Mouse (Mus musculus): ENCODE measurements around the gene Kcnj14. TPM values are rescaled to one million over a fixed set of nuclear protein-coding genes. Genes with fewer than 3 reads are reported as not detected.
A peak's percentile ranks its signal among the peaks of the same experiment; 100 is the strongest.

Gene Kcnj14
- polyA plus RNA-seq, 1 experiment from 2014 or later = 2.1 TPM

GRCm38 (mm10) chr7:45848447-45849027, 24.0 kb upstream of the Kcnj14 start:
- H3K4me3 ChIP-seq (ENCODE audit: low read depth, low read length) = no peak overlapping the region
- H3K4me1 ChIP-seq (ENCODE audit: control insufficient read depth, insufficient read depth, low read length) = no peaks in the 10 kb centered on the region
- H3K9me3 ChIP-seq (replicated peaks; ENCODE audit: control insufficient read depth, low read length) = no peaks in the 10 kb centered on the region
- no peak overlapping the region for H3K27ac ChIP-seq (replicated peaks; ENCODE audit: low read depth, low read length)
- H3K9ac ChIP-seq (replicated peaks; ENCODE audit: low read length) = 0 out of 2 replicates have a peak overlapping the region, but pooled peaks have one; percentile 18
- no peak for DNase-seq (ENCODE audit: low spot score)
- ATAC-seq (replicated peaks; ENCODE audit: insufficient number of reproducible peaks, low FRiP score, low TSS enrichment, low read depth) = no peak
- no peak overlapping the region for H3K4me2 ChIP-seq (ENCODE audit: low read depth, low read length)
- no peaks in the 10 kb centered on the region for H3K36me3 ChIP-seq (replicated peaks; ENCODE audit: control insufficient read depth, insufficient read depth, low read depth, low read length)
- WGBS = 9% methylated on average over 6 of the region's 6 CpGs
- H3K27me3 ChIP-seq (ENCODE audit: control insufficient read depth, insufficient read depth, low read length) = no peaks in the 10 kb centered on the region

- Histone ChIP-seq H3K4me3 (ENCODE audit: low read depth, low read length) (no peak overlapping the region), H3K9me3 (replicated peaks; ENCODE audit: control insufficient read depth, low read length) (no peaks in the 10 kb centered on the region), H3K27me3 (ENCODE audit: control insufficient read depth, insufficient read depth, low read length) (no peaks in the 10 kb centered on the region), H3K9ac (replicated peaks; ENCODE audit: low read length) (no peak overlapping the region), H3K4me2 (ENCODE audit: low read depth, low read length) (no peak overlapping the region), H3K4me1 (ENCODE audit: control insufficient read depth, insufficient read depth, low read length) (no peaks in the 10 kb centered on the region), H3K27ac (replicated peaks; ENCODE audit: low read depth, low read length) (no peak overlapping the region), H3K36me3 (replicated peaks; ENCODE audit: control insufficient read depth, insufficient read depth, low read depth, low read length) (no peaks in the 10 kb centered on the region)
- no peak for ATAC-seq (replicated peaks; ENCODE audit: insufficient number of reproducible peaks, low FRiP score, low TSS enrichment, low read depth)
- DNase-seq (ENCODE audit: low spot score) = no peak
- WGBS = 87% methylated on average over 10 of the region's 10 CpGs
Observed at GRCm38 (mm10) chr7:45842950-45843744, 18.6 kb upstream of the Kcnj14 start.

- ATAC-seq (replicated peaks; ENCODE audit: insufficient number of reproducible peaks, low FRiP score, low TSS enrichment, low read depth) = 0 out of 2 replicates have a peak, but pooled peaks have one; percentile 6
- no peak overlapping the region for H3K27ac ChIP-seq (replicated peaks; ENCODE audit: low read depth, low read length)
- no peaks in the 10 kb centered on the region for H3K36me3 ChIP-seq (replicated peaks; ENCODE audit: control insufficient read depth, insufficient read depth, low read depth, low read length)
- H3K9ac ChIP-seq (replicated peaks; ENCODE audit: low read length) = no peak overlapping the region; the same call in 1 of the 2 replicates
- no peaks in the 10 kb centered on the region for H3K9me3 ChIP-seq (replicated peaks; ENCODE audit: control insufficient read depth, low read length)
- peak overlapping the region; percentile 33 for H3K4me3 ChIP-seq (ENCODE audit: low read depth, low read length)
- peaks cover 41% of the 10 kb centered on the region for H3K27me3 ChIP-seq (ENCODE audit: control insufficient read depth, insufficient read depth, low read length)
- H3K4me2 ChIP-seq (ENCODE audit: low read depth, low read length) = peak overlapping the region; percentile 50
- 2% methylated on average over 22 of the region's 31 CpGs for WGBS
- DNase-seq (ENCODE audit: low spot score) = no peak
- peaks cover 5% of the 10 kb centered on the region; the same call in 1 of the 2 replicates for H3K4me1 ChIP-seq (ENCODE audit: control insufficient read depth, insufficient read depth, low read length)
Observed at GRCm38 (mm10) chr7:45833924-45834323, 9.3 kb upstream of the Kcnj14 start.

GRCm38 (mm10) chr7:45833148-45833790, 8.7 kb upstream of the Kcnj14 start:
- Histone ChIP-seq H3K36me3 (replicated peaks; ENCODE audit: control insufficient read depth, insufficient read depth, low read depth, low read length) (no peaks in the 10 kb centered on the region), H3K4me1 (ENCODE audit: control insufficient read depth, insufficient read depth, low read length) (peaks cover 5% of the 10 kb centered on the region; the same call in 1 of the 2 replicates), H3K9ac (replicated peaks; ENCODE audit: low read length) (peak overlapping the region; percentile 18; the same call in 1 of the 2 replicates), H3K9me3 (replicated peaks; ENCODE audit: control insufficient read depth, low read length) (no peaks in the 10 kb centered on the region), H3K27ac (replicated peaks; ENCODE audit: low read depth, low read length) (no peak overlapping the region), H3K27me3 (ENCODE audit: control insufficient read depth, insufficient read depth, low read length) (peaks cover 41% of the 10 kb centered on the region), H3K4me2 (ENCODE audit: low read depth, low read length) (peak overlapping the region; percentile 50), H3K4me3 (ENCODE audit: low read depth, low read length) (peak overlapping the region; percentile 33)
- DNase-seq (ENCODE audit: low spot score) (peak; percentile 27), ATAC-seq (replicated peaks; ENCODE audit: insufficient number of reproducible peaks, low FRiP score, low TSS enrichment, low read depth) (no peak)
- 2% methylated on average over 49 of the region's 86 CpGs for WGBS

GRCm38 (mm10) chr7:45832428-45832827, 7.8 kb upstream of the Kcnj14 start:
- peaks cover 5% of the 10 kb centered on the region; the same call in 1 of the 2 replicates for H3K4me1 ChIP-seq (ENCODE audit: control insufficient read depth, insufficient read depth, low read length)
- ATAC-seq (replicated peaks; ENCODE audit: insufficient number of reproducible peaks, low FRiP score, low TSS enrichment, low read depth) = no peak
- H3K9ac ChIP-seq (replicated peaks; ENCODE audit: low read length) = no peak overlapping the region
- no peaks in the 10 kb centered on the region for H3K9me3 ChIP-seq (replicated peaks; ENCODE audit: control insufficient read depth, low read length)
- peak overlapping the region; percentile 50 for H3K4me2 ChIP-seq (ENCODE audit: low read depth, low read length)
- H3K27me3 ChIP-seq (ENCODE audit: control insufficient read depth, insufficient read depth, low read length) = peaks cover 41% of the 10 kb centered on the region
- peak overlapping the region; percentile 33 for H3K4me3 ChIP-seq (ENCODE audit: low read depth, low read length)
- no peak for DNase-seq (ENCODE audit: low spot score)
- 8% methylated on average over 30 of the region's 30 CpGs for WGBS
- no peak overlapping the region for H3K27ac ChIP-seq (replicated peaks; ENCODE audit: low read depth, low read length)
- H3K36me3 ChIP-seq (replicated peaks; ENCODE audit: control insufficient read depth, insufficient read depth, low read depth, low read length) = peaks cover 5% of the 10 kb centered on the region; the same call in 1 of the 2 replicates

- DNase-seq (ENCODE audit: low spot score) = no peak
- H3K27ac ChIP-seq (replicated peaks; ENCODE audit: low read depth, low read length) = no peak overlapping the region
- H3K4me1 ChIP-seq (ENCODE audit: control insufficient read depth, insufficient read depth, low read length) = peaks cover 5% of the 10 kb centered on the region; the same call in 1 of the 2 replicates
- ATAC-seq (replicated peaks; ENCODE audit: insufficient number of reproducible peaks, low FRiP score, low TSS enrichment, low read depth) = no peak
- no peak overlapping the region; the same call in 1 of the 2 replicates for H3K9ac ChIP-seq (replicated peaks; ENCODE audit: low read length)
- WGBS = 18% methylated on average over 5 of the region's 5 CpGs
- H3K4me3 ChIP-seq (ENCODE audit: low read depth, low read length) = peak overlapping the region; percentile 93
- H3K4me2 ChIP-seq (ENCODE audit: low read depth, low read length) = peak overlapping the region; percentile 61
- peaks cover 9% of the 10 kb centered on the region for H3K36me3 ChIP-seq (replicated peaks; ENCODE audit: control insufficient read depth, insufficient read depth, low read depth, low read length)
- H3K9me3 ChIP-seq (replicated peaks; ENCODE audit: control insufficient read depth, low read length) = no peaks in the 10 kb centered on the region
- H3K27me3 ChIP-seq (ENCODE audit: control insufficient read depth, insufficient read depth, low read length) = peaks cover 41% of the 10 kb centered on the region
Observed at GRCm38 (mm10) chr7:45831128-45831525, 6.5 kb upstream of the Kcnj14 start.

GRCm38 (mm10) chr7:45830427-45831127, 6.0 kb upstream of the Kcnj14 start, which contains the start of gene Grwd1:
Grwd1 (minus strand) TSS chr7:45830944.
- peak; percentile 87 for ATAC-seq (replicated peaks; ENCODE audit: insufficient number of reproducible peaks, low FRiP score, low TSS enrichment, low read depth)
- no peak within 1 kb of the TSS; the same call in 1 of the 2 replicates for H3K27ac ChIP-seq (replicated peaks; ENCODE audit: low read depth, low read length)

More at GRCm38 (mm10) chr7:45830427-45831127, 6.0 kb upstream of the Kcnj14 start, which contains the start of gene Grwd1:
- Histone ChIP-seq H3K4me2 (ENCODE audit: low read depth, low read length) (peak within 1 kb of the TSS; percentile 61), H3K4me1 (ENCODE audit: control insufficient read depth, insufficient read depth, low read length) (peaks cover 5% of the 10 kb centered on the region; the same call in 1 of the 2 replicates), H3K9me3 (replicated peaks; ENCODE audit: control insufficient read depth, low read length) (no peaks in the 10 kb centered on the region), H3K36me3 (replicated peaks; ENCODE audit: control insufficient read depth, insufficient read depth, low read depth, low read length) (peaks cover 14% of the 10 kb centered on the region), H3K4me3 (ENCODE audit: low read depth, low read length) (peak within 1 kb of the TSS; percentile 93), H3K27me3 (ENCODE audit: control insufficient read depth, insufficient read depth, low read length) (peaks cover 41% of the 10 kb centered on the region), H3K9ac (replicated peaks; ENCODE audit: low read length) (peak within 1 kb of the TSS; percentile 79)
- under 1% methylated on average over 35 of the region's 35 CpGs for WGBS
- DNase-seq (ENCODE audit: low spot score) = peak; percentile 94
